Mouse (Mus musculus) v-Abl transformed pro-B cells (cell line): ENCODE measurements around the gene Olfr1299.

Experiments
- in situ Hi-C, 2 experiments: fragments of 400-800 bp; cut with MboI; formaldehyde crosslinking; loops; one replicate each; pipeline ENCODE4 v1.15.1; 2025; ENCODE audit not compliant: unreplicated experiment in 2 of 2

Gene Olfr1299

DNA sequence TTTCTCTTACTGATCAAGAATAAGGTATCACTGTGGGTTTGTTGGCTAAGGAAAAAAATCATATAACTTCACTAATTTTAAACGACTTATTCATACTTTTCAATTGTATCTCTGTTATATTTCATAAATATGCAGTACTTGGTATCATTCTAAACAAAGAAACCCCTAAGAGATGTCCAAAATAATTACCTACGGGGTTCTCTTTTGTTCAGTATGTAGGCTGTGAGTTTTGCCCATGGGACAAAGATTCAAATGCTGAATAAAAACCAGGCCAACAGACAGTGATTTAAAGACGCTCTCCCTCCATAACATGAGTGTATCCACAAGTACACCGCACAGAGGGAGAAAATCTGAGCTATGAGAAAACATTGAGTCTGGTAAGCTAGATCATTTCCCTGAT lies at the start of gene Olfr1299:
Gene Olfr1299 (plus strand): TSS at position 301 of the 400 bp plus-strand sequence.
- in situ Hi-C loops: no loop called here

- in situ Hi-C loops: no loop called here
These were observed 34.8 kb upstream of the Olfr1299 start, which contains the start of gene Olfr1297 for GRCm38 (mm10) chr2:111626397-111626796. TSS of gene Olfr1297 (minus strand) at chr2:111626497.

GRCm38 (mm10) chr2:111649101-111649500 lies 12.1 kb upstream of the Olfr1299 start, which contains the start of gene Olfr1298:
TSS of gene Olfr1298 (minus strand) at chr2:111649201.
- in situ Hi-C loops: no loop called here
